Mouse (Mus musculus): ENCODE results near the gene Habp4. TPM values are rescaled to one million over a fixed set of nuclear protein-coding genes. Genes with fewer than 3 reads are reported as not detected.

The Habp4 gene
- polyA plus RNA-seq, 1 experiment: 8.3 TPM

DNA sequence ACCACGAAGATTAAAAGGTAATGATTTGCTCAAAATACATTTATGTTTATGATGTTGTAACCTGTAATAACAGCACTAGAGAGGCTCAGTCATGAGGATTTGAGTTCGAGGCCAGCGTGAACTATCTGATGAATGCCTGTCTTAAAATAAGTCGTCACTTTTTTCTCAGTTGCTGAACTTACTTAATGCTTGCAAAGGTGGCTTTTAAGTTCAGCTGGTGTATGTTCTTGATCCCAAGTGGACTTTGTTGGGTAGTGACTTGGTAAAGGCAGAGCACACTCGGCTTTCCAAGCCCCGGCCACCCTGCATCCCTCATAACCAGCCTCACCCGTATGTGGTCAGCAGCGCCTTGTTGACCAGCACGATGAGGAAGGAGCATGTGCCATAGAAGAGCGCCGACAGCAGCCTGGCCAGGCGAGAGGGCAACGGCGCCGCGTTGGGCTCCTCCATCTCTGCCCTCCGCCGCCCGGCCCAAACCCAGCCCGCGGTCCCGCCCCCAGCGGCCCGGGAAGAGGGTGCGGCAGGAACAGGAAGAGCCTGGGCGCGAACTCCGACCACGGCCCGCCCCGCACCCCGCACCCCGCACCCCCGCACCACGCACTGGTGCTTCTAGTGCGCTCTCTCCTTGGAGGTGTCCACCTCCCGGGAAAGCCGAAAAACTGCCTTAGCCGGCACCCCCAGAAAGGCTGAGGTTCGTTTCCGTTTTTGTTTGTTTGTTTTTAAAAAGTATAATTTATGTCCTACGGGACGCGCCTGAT is 32.6 kb upstream of the Habp4 start, which contains the start of gene Slc35d2:
Slc35d2 (minus strand) TSS at position 511 of the 758 bp plus-strand sequence.
- H3K4me3 ChIP-seq (ENCODE audit: extremely low read depth, insufficient read depth, insufficient read length): peak within 1 kb of the TSS; percentile 67
- H3K27ac ChIP-seq (ENCODE audit: insufficient read depth, low read length): peak within 1 kb of the TSS; percentile 68
- H3K27me3 ChIP-seq (ENCODE audit: control insufficient read depth, insufficient read depth, low read length): no peaks in the 10 kb centered on the region
- H3K36me3 ChIP-seq (ENCODE audit: control insufficient read depth, insufficient read depth, low read length): peaks cover 1% of the 10 kb centered on the region; the same call in 1 of the 2 replicates
- no peaks in the 10 kb centered on the region for H3K4me1 ChIP-seq (ENCODE audit: control insufficient read depth, insufficient read depth, insufficient read length)
- peak in 1 of 2 experiments; percentile 73 for DNase-seq (ENCODE audit: low read depth in 1 of 2, low spot score in 2 of 2)
- TF ChIP-seq POLR2A (IDR thresholded peaks at IDR 0.05; ENCODE audit: low read depth, low read length) (peak; percentile 29), CTCF (IDR thresholded peaks at IDR 0.05; ENCODE audit: extremely low read depth, insufficient read depth, insufficient read length, insufficient replicate concordance) (0 out of 2 replicates have a peak, but pooled peaks have one; percentile 2)
- WGBS: 6% methylated on average over 44 of the region's 44 CpGs

DNA sequence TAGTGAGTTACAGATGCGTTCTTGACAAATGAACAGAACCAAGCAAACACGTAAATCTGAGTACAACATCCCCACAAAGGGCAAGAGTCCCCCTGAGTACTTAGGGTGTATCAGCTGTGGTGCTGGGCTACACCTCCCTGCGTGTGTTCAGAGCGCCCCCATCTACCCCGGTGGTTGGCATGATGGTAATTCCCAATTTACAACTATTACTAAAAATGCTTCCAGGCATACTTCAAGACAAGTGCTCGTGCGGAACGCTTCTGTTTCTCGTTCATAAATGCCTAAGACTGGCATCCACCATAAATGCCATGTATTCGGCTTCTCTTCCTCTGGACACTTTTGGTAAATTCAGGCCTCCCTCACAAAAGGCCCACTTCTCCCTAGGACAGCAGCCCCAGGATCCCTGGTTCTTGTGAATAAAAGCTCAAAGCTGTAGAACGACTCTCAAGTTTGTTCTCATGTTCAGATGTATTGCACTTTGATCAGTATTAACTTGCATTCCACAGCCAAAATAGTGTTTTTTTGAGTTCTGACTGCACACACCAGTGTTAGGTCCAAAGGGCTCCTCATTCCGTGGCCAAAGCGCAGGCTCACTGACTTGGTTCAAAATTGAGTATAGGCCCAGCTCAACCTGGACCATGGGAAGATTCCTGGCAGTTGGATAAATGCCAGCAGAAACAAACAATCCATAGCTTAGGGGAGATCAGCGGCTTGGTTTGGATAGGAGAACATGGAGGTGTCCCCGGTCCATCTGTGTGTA is 31.8 kb upstream of the Habp4 start:
- peak; percentile 19; the same call in 1 of the 2 replicates for TF ChIP-seq CTCF (IDR thresholded peaks at IDR 0.05; ENCODE audit: extremely low read depth, insufficient read depth, insufficient read length, insufficient replicate concordance)
- TF ChIP-seq POLR2A (IDR thresholded peaks at IDR 0.05; ENCODE audit: low read depth, low read length): no peak
- 37% methylated on average over 15 of the region's 15 CpGs for WGBS
- peak; percentile 37 to 67 for DNase-seq (ENCODE audit: low read depth in 1 of 2, low spot score in 2 of 2)

DNA sequence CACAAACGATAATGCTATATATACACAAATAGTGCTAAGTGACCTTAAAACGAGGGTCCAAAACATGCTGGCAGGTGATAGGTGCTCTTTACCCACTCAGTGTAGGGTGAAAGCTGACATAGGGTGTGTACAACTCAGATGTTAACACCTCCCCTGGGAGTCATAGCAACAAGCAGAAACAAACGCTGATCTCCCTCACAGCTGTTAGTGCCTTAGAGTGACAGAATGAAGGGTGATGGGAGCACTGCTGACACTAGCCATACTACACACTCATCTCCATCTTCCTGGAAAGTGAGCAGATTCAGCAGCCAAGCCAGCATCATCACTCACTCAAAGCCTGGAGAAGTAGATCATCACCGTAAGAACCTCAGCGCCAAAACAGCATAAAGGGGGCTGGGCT is 11.5 kb upstream of the Habp4 start:
- TF ChIP-seq CTCF (IDR thresholded peaks at IDR 0.05; ENCODE audit: extremely low read depth, insufficient read depth, insufficient read length, insufficient replicate concordance) (no peak), POLR2A (IDR thresholded peaks at IDR 0.05; ENCODE audit: low read depth, low read length) (no peak)
- H3K4me1 ChIP-seq (ENCODE audit: control insufficient read depth, insufficient read depth, insufficient read length): no peaks in the 10 kb centered on the region; the same call in 1 of the 2 replicates
- 64% methylated on average over 5 of the region's 5 CpGs for WGBS
- H3K27me3 ChIP-seq (ENCODE audit: control insufficient read depth, insufficient read depth, low read length): no peaks in the 10 kb centered on the region
- DNase-seq (ENCODE audit: low read depth in 1 of 2, low spot score in 2 of 2): no peak
- H3K4me3 ChIP-seq (ENCODE audit: extremely low read depth, insufficient read depth, insufficient read length): no peak overlapping the region
- no peaks in the 10 kb centered on the region for H3K36me3 ChIP-seq (ENCODE audit: control insufficient read depth, insufficient read depth, low read length)
- no peak overlapping the region for H3K27ac ChIP-seq (ENCODE audit: insufficient read depth, low read length)

More for the DNA sequence above, 31.8 kb upstream of the Habp4 start:
- peak overlapping the region; percentile 54 for H3K27ac ChIP-seq (ENCODE audit: insufficient read depth, low read length)
- H3K4me3 ChIP-seq (ENCODE audit: extremely low read depth, insufficient read depth, insufficient read length): peak overlapping the region; percentile 67
- H3K36me3 ChIP-seq (ENCODE audit: control insufficient read depth, insufficient read depth, low read length): peaks cover 3% of the 10 kb centered on the region
- H3K4me1 ChIP-seq (ENCODE audit: control insufficient read depth, insufficient read depth, insufficient read length): no peaks in the 10 kb centered on the region
- H3K27me3 ChIP-seq (ENCODE audit: control insufficient read depth, insufficient read depth, low read length): no peaks in the 10 kb centered on the region

DNA sequence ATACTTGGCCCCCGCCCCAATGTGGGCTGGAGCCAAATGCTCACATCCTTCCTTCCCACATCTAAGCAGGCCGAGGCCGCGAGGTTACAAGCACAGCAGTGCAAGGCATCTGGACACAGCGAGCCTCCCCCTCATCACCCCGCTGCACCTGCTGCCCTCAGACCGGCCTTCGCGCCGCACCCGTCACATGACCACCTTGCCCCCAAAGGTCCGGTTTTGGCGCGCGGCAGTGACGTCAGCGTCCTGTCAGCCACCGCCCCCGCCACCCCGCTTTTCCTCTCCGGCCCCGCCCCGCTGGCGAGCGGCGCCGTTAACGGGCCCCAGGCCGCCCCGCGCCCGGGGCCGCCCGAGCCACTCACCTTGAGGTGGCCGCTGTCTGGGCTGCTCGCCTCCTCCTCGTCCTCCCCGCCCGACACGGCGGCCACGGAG is 9.4 kb upstream of the Habp4 start:
- peak; percentile 44; the same call in 1 of the 2 replicates for TF ChIP-seq POLR2A (IDR thresholded peaks at IDR 0.05; ENCODE audit: low read depth, low read length)
- no peak for TF ChIP-seq CTCF (IDR thresholded peaks at IDR 0.05; ENCODE audit: extremely low read depth, insufficient read depth, insufficient read length, insufficient replicate concordance)
- Histone ChIP-seq H3K4me3 (ENCODE audit: extremely low read depth, insufficient read depth, insufficient read length) (peak overlapping the region; percentile 96), H3K4me1 (ENCODE audit: control insufficient read depth, insufficient read depth, insufficient read length) (no peaks in the 10 kb centered on the region; the same call in 1 of the 2 replicates), H3K27me3 (ENCODE audit: control insufficient read depth, insufficient read depth, low read length) (no peaks in the 10 kb centered on the region), H3K36me3 (ENCODE audit: control insufficient read depth, insufficient read depth, low read length) (no peaks in the 10 kb centered on the region), H3K27ac (ENCODE audit: insufficient read depth, low read length) (peak overlapping the region; percentile 75)
- peak; percentile 52 to 86 for DNase-seq (ENCODE audit: low read depth in 1 of 2, low spot score in 2 of 2)
- whole genome bisulfite sequencing: under 1% methylated on average over 42 of the region's 42 CpGs

DNA sequence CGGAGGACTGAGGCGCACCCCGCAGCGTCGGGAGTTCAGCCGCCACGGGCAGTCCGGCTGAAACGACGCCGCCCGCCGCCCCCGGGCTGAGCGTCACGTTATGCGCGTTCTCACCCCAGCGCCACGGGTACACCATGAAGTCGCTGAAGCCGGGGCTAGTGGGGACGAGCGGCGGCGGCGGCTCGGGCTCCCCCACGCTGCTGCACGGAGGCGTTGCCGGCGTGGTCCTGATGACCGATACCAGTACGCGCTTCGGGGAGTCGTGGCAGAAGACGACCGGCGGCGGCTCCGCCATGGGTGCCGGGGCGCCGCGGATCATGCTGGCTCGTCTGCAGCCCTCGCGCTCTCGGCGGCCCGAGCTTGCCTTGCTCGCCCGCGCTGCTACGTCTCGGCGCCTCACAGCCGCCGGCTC is 8.9 kb upstream of the Habp4 start:
- Histone ChIP-seq H3K4me1 (ENCODE audit: control insufficient read depth, insufficient read depth, insufficient read length) (no peaks in the 10 kb centered on the region; the same call in 1 of the 2 replicates), H3K27ac (ENCODE audit: insufficient read depth, low read length) (peak overlapping the region; percentile 60), H3K36me3 (ENCODE audit: control insufficient read depth, insufficient read depth, low read length) (no peaks in the 10 kb centered on the region), H3K4me3 (ENCODE audit: extremely low read depth, insufficient read depth, insufficient read length) (peak overlapping the region; percentile 96), H3K27me3 (ENCODE audit: control insufficient read depth, insufficient read depth, low read length) (no peaks in the 10 kb centered on the region)
- TF ChIP-seq POLR2A (IDR thresholded peaks at IDR 0.05; ENCODE audit: low read depth, low read length) (no peak), CTCF (IDR thresholded peaks at IDR 0.05; ENCODE audit: extremely low read depth, insufficient read depth, insufficient read length, insufficient replicate concordance) (no peak)
- DNase-seq (ENCODE audit: low read depth in 1 of 2, low spot score in 2 of 2): peak in 1 of 2 experiments; percentile 35
- under 1% methylated on average over 60 of the region's 61 CpGs for WGBS

DNA sequence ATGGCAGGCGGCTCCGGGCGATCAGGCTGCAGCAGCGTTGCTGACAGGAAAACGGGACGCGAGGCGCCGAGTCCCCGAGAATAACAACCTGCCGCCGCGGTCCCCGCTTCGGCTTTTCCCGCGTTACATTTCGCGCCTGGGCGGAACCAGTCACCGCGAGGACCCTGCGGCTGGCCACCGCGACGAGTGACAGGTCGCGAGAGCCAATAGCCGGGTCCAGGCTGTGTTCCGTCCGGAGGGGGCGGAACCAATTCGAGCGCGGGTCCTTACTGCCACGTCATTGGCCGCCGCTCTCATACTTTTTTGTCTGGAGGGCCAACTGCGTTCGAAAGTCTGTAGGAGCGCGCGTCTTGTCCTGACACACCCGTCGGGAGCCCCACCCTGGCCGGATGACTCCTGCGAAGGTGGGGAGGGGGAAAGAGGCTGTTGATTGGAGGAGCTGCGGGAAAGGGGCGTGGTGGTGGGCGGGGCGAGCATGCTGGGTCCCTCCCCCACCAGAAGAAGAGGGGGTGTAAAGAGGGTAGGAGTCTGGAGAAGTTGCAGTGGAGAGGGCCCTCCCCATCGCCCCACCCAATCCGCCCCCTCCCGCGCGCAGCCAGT is 8.4 kb upstream of the Habp4 start, which contains the start of gene Zfp367:
Zfp367 (minus strand) TSS at position 120 of the 600 bp plus-strand sequence.
- whole genome bisulfite sequencing: under 1% methylated on average over 54 of the region's 56 CpGs
- DNase-seq (ENCODE audit: low read depth in 1 of 2, low spot score in 2 of 2): peak; percentile 97 to 98

More for the DNA sequence above, 8.4 kb upstream of the Habp4 start, which contains the start of gene Zfp367:
- Histone ChIP-seq H3K27ac (ENCODE audit: insufficient read depth, low read length) (peak within 1 kb of the TSS; percentile 75), H3K27me3 (ENCODE audit: control insufficient read depth, insufficient read depth, low read length) (no peaks in the 10 kb centered on the region), H3K36me3 (ENCODE audit: control insufficient read depth, insufficient read depth, low read length) (no peaks in the 10 kb centered on the region), H3K4me1 (ENCODE audit: control insufficient read depth, insufficient read depth, insufficient read length) (no peaks in the 10 kb centered on the region; the same call in 1 of the 2 replicates), H3K4me3 (ENCODE audit: extremely low read depth, insufficient read depth, insufficient read length) (peak within 1 kb of the TSS; percentile 96)
- TF ChIP-seq CTCF (IDR thresholded peaks at IDR 0.05; ENCODE audit: extremely low read depth, insufficient read depth, insufficient read length, insufficient replicate concordance): no peak
- no peak for TF ChIP-seq POLR2A (IDR thresholded peaks at IDR 0.05; ENCODE audit: low read depth, low read length)

Measured in spleen, adult 2 months (tissue).